Mouse (Mus musculus) forebrain, embryonic 15.5 days (tissue): ENCODE results near the gene Dcst1. TPM values are rescaled to one million over a fixed set of nuclear protein-coding genes. Genes with fewer than 3 reads are reported as not detected.
A peak's percentile ranks its signal among the peaks of the same experiment; 100 is the strongest.

ENCODE experiments used
- ATAC-seq: fragments of 200-750 bp; cut with Nextera tagmentation; replicated peaks from 2 replicates; pipeline ENCODE4 v1.8.0; 2017; ENCODE audit warnings: mild to moderate bottlenecking, moderate TSS enrichment, moderate library complexity
- H3K27ac ChIP-seq: fragments of 300-500 bp; sonication (generic); replicated peaks from 2 replicates; pipeline ENCODE4 v1.5.1; 2015; ENCODE audit warnings: mild to moderate bottlenecking, inconsistent platforms
- H3K27me3 ChIP-seq: fragments of 300-500 bp; sonication (generic); 2 replicates; pipeline ENCODE4 v1.6.1; 2015; ENCODE audit warnings: inconsistent platforms
- H3K36me3 ChIP-seq: fragments of 300-500 bp; sonication (generic); 2 replicates; pipeline ENCODE4 v1.6.1; 2015; ENCODE audit warnings: mild to moderate bottlenecking, inconsistent platforms
- H3K4me1 ChIP-seq: fragments of 300-500 bp; sonication (generic); 2 replicates; pipeline ENCODE4 v1.6.1; 2015; ENCODE audit warnings: inconsistent platforms
- H3K4me2 ChIP-seq: fragments of 300-500 bp; sonication (generic); replicated peaks from 2 replicates; pipeline ENCODE4 v1.6.1; 2015; ENCODE audit warnings: mild to moderate bottlenecking, inconsistent platforms
- H3K4me3 ChIP-seq: fragments of 300-500 bp; sonication (generic); 2 replicates; pipeline ENCODE4 v1.5.1; 2015; ENCODE audit warnings: mild to moderate bottlenecking, inconsistent platforms
- H3K9ac ChIP-seq: fragments of 300-500 bp; sonication (generic); replicated peaks from 2 replicates; pipeline ENCODE4 v1.6.1; 2015; ENCODE audit warnings: mild to moderate bottlenecking, inconsistent platforms
- H3K9me3 ChIP-seq: fragments of 300-500 bp; sonication (generic); 2 replicates; pipeline ENCODE4 v1.6.1; 2016; ENCODE audit warnings: inconsistent platforms
- WGBS: fragments of 180-500 bp; shearing (Covaris S2); methylation state at CpG from one replicate; pipeline ENCODE4 v1.1.7; 2015; ENCODE audit warnings: mixed read lengths; 5-methylcytosine and 5-hydroxymethylcytosine counted together
- polyA plus RNA-seq: library from polyadenylated mRNA; unstranded; fragments of >200 nt; fragmentation: Nextera tagmentation; extraction: Ambion mirVana; gene quantifications from 2 replicates; pipeline ENCODE4 v1.2.1, GENCODE M21; 2015

Dcst1 gene
- polyA plus RNA-seq, 1 experiment from 2014 or later, result 0.51 TPM

DNA sequence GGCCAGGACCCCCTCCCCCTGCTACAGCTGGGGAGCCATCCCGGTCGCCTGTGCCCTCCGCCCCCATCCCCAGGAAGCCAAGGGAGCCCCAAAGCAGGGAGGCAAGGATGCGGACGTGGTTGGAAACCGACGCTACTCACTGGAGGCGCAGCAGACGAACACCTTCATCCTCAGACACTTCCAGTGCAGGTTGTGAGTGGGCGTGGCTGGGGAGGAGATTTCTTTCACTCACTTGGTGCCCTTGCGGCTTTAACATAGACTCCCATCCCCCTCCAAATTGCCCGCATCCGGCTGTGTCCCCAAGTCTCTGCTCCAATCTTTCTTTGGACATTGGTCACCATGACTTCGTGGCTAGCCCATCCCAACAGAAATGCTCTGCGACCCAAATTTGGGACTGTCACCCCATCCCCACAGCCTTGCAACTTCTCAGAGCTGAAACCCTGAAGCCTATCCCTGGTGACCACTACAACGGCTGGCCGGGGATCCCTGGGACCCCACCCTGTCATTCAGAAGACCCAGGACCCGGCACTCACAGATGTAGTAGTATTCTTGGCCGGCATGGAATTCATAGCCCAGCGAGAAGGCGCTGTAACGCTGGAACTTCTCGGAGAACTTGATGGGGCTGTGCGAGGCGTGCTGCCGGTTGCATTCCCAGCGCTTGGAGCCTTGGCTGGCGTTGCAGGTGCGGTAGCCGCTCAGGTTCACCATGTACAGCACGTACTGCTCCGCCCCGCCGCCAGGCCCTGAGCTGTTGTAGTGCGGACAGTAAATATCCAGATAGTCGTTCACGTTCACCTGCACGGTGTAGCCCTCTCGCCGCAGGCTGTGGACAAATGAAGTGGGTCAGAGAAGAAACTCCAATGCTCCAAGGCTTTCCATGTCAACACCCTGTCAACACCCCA is 48.9 kb downstream of the Dcst1 start:
- Histone ChIP-seq H3K9me3 (no peaks in the 10 kb centered on the region), H3K27ac (no peak overlapping the region), H3K4me1 (peaks cover 59% of the 10 kb centered on the region), H3K9ac (0 out of 2 replicates have a peak overlapping the region, but pooled peaks have one; percentile 7), H3K4me2 (peak overlapping the region; percentile 46), H3K36me3 (0 out of 2 replicates have a peak, but pooled peaks cover 4% of the 10 kb centered on the region), H3K27me3 (peaks cover 32% of the 10 kb centered on the region), H3K4me3 (peak overlapping the region; percentile 26)
- peak; percentile 3; the same call in 1 of the 2 replicates for ATAC-seq
- WGBS, result 4% methylated on average over 39 of the region's 40 CpGs

DNA sequence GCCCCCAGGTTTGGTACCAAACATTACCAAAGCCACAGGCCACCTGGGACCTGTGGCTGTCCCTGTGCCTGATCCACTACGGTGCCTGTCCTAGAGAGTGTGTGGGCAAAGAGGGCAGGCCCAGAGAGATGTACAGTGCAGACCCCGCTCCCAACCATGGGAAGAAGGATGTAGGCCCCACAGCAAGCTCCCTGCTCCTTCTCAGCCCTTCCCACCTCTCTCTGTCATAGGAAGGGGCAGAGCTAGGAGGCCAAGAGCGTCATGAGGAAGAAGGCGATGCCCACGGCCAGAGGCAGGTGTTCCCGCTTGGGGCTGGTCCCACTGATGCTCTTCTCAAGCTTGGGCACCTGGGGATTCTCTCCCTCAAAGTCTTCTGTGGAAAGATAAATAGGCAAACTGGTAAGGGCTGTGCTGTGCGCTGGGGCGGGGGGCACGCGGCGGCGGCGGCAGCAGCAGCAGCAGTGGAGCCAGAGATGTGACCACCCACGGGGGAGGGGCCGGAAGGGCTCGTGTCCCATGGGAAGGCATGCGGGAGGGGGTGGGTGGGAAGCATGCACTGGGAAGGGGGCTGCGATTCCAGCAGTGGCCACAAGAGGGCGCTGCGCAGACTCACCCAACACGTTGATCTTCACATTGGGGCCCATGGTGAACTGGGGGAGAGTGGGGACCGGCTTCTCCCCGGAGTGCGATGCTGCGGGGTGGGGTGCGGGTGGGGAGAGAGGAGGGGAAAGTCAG is 49.7 kb downstream of the Dcst1 start:
- Histone ChIP-seq H3K36me3 (0 out of 2 replicates have a peak, but pooled peaks cover 4% of the 10 kb centered on the region), H3K4me3 (peak overlapping the region; percentile 26), H3K9ac (peak overlapping the region; percentile 17; the same call in 1 of the 2 replicates), H3K4me1 (peaks cover 51% of the 10 kb centered on the region), H3K27me3 (peaks cover 24% of the 10 kb centered on the region), H3K4me2 (peak overlapping the region; percentile 46), H3K9me3 (no peaks in the 10 kb centered on the region), H3K27ac (no peak overlapping the region)
- WGBS, result 5% methylated on average over 25 of the region's 26 CpGs
- ATAC-seq, result 0 out of 2 replicates have a peak, but pooled peaks have one; percentile 4

DNA sequence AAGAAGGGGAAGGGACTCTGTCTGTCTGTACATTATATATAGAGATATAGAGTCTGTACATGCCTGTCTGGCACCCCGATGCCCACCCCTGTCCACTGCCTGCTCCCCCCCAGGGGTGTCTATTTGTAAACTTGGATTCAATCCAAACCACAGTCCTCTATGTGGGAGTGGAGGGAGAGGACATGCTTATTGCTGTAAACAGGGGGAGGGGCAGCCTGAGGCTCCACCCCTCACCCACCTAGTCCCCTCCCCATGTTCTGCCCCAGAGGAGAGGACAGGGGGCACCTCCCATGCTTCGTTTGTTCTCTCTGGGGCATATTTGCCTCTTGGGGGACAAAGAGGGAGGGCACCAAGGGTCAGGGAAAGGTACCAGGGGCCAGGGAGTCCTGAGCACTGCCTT is 50.3 kb downstream of the Dcst1 start:
- Histone ChIP-seq H3K4me3 (no peak overlapping the region), H3K27ac (no peak overlapping the region), H3K27me3 (peaks cover 24% of the 10 kb centered on the region), H3K4me1 (peaks cover 45% of the 10 kb centered on the region), H3K9ac (peak overlapping the region; percentile 17; the same call in 1 of the 2 replicates), H3K36me3 (0 out of 2 replicates have a peak, but pooled peaks cover 4% of the 10 kb centered on the region), H3K9me3 (no peaks in the 10 kb centered on the region), H3K4me2 (0 out of 2 replicates have a peak overlapping the region, but pooled peaks have one; percentile 46)
- no peak for ATAC-seq
- WGBS, result 29% methylated on average over 2 of the region's 2 CpGs

DNA sequence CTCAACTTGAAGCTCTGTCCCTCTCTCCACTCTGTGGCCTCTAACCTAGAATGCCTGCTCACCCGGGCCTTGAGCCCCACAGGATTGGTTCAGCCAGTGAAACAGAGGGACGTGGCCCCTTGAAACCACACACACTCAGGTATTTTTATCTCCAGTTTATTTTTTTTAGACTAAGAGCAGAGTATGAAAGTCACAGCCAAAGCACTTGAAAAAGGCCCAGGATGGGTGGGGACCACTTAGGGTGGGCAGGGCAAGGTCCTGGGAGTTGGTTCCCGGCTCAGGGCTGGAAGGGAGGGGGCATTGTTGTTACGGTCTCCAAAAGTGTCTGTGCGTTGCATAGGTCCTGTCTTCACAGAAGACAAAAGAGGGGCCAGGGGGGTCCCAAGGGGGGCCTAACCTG is 50.7 kb downstream of the Dcst1 start:
- no peak overlapping the region for H3K4me2 ChIP-seq
- H3K36me3 ChIP-seq, result 0 out of 2 replicates have a peak, but pooled peaks cover 4% of the 10 kb centered on the region
- H3K9me3 ChIP-seq, result no peaks in the 10 kb centered on the region
- H3K4me1 ChIP-seq, result peaks cover 41% of the 10 kb centered on the region
- H3K4me3 ChIP-seq, result no peak overlapping the region
- ATAC-seq, result no peak
- no peak overlapping the region for H3K27ac ChIP-seq
- WGBS, result 74% methylated on average over 5 of the region's 5 CpGs
- peaks cover 20% of the 10 kb centered on the region for H3K27me3 ChIP-seq
- H3K9ac ChIP-seq, result no peak overlapping the region

DNA sequence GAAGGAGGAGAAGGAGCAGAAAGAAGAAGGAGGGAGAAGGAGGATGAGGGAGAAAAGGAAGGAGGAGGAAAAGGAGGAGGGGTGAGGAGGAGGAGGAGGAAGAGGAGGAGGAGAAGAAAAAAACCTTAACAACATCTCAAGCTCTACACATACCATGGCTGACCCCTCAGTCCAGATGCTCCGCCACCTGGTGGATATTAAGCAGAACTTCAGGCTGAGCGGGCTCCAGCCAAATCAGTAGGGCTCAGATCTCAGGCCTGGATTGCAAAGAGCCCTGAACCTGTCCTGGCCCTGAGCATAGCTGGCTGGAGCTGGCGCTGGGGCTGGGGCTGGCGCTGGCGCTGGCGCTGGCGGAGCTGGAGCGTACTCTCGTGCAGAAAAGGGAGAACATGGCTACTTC is 57.0 kb downstream of the Dcst1 start:
- H3K27ac ChIP-seq, result no peak overlapping the region
- H3K4me1 ChIP-seq, result no peaks in the 10 kb centered on the region
- WGBS, result 0% methylated on average over 9 of the region's 9 CpGs
- H3K9me3 ChIP-seq, result no peaks in the 10 kb centered on the region
- H3K27me3 ChIP-seq, result no peaks in the 10 kb centered on the region
- ATAC-seq, result peak; percentile 78
- H3K4me3 ChIP-seq, result no peak overlapping the region
- no peak overlapping the region for H3K9ac ChIP-seq
- H3K36me3 ChIP-seq, result no peaks in the 10 kb centered on the region
- H3K4me2 ChIP-seq, result no peak overlapping the region

DNA sequence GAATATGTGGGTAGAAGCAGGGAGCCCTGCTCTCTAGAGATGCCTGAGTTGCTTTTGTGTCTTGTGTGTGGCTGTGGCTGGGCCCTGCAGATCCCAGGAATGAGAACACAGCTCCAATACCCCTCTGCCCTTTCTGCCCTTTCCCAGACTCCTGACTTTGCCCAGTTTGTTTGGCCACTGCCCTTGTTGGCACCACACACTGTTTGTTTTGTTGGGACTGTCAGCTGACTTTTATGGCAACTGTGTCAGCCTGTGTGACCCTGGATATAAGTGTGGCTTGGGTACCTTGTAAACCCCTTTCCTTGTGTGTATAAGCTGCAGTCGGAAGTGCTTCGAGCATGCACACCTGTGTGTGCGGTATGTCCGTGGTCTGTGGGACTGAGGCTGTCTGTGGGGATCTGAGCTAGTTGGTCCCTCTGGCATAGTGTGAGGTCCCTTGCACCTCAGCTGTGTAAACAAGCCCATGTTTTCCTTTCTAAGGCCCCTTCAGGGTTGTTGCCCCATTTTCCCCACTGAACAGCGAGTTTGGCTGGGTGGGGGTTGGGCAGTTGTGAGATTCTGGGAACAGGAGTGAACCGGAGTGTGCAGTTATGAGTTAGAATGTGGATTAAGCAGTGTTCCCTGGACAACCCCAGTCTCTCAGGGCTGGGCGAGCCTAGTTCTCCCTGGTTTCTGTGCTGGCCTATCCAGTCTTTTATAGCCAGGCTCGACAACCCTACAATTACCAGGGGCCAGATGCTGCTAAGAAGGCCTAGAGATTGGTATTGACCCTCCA is 59.3 kb downstream of the Dcst1 start:
- 82% methylated on average over 8 of the region's 8 CpGs for WGBS
- Histone ChIP-seq H3K36me3 (no peaks in the 10 kb centered on the region), H3K4me3 (no peak overlapping the region), H3K9me3 (no peaks in the 10 kb centered on the region), H3K4me2 (no peak overlapping the region), H3K27me3 (no peaks in the 10 kb centered on the region), H3K9ac (no peak overlapping the region), H3K27ac (no peak overlapping the region), H3K4me1 (no peaks in the 10 kb centered on the region)
- no peak for ATAC-seq

DNA sequence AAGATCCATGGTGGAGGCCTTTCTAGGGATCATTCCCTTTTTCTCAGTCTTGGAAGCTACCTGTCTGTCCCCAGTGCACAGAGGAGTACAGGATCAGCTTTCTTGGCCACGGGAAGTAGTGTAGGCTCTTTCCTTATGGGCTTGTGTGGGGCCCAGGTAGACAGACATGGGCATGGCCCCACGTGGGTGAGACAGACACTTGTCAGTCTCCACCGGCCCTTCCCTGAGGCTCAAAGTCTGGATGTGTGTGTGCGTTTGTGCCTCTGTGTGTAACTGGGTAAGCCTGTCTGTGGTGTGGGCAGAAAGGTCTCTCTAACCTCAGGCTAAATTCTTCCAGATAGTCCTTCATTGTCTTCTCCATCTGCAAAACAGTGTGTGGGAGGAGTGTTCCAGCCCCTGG is 59.9 kb downstream of the Dcst1 start:
- no peaks in the 10 kb centered on the region for H3K4me1 ChIP-seq
- no peaks in the 10 kb centered on the region for H3K36me3 ChIP-seq
- ATAC-seq, result no peak
- H3K4me2 ChIP-seq, result no peak overlapping the region
- 0 out of 2 replicates have a peak, but pooled peaks cover 4% of the 10 kb centered on the region for H3K27me3 ChIP-seq
- H3K4me3 ChIP-seq, result no peak overlapping the region
- no peak overlapping the region for H3K9ac ChIP-seq
- 76% methylated on average over 4 of the region's 4 CpGs for WGBS
- H3K27ac ChIP-seq, result no peak overlapping the region
- H3K9me3 ChIP-seq, result no peaks in the 10 kb centered on the region

DNA sequence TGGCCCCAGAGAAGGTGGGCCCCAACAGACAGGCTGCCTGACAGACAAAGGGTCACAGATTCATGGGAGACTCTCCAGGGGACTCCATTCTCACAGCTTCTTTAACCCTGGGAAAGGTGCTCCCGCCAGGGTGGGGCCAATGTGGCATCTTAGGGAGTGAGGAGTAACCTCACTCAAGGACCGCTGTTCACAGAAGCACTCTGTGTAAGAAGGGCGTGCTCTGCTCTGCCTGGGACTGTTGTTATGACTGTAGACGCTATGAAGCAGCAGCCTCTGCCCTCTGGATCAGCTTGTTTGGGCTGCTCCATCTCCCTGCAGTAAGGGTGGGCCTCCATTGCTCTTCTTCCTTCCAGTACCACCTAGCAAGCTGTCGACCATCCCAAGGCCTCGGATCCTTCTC is 60.6 kb downstream of the Dcst1 start:
- 63% methylated on average over 6 of the region's 6 CpGs for WGBS
- 0 out of 2 replicates have a peak, but pooled peaks cover 4% of the 10 kb centered on the region for H3K27me3 ChIP-seq
- no peaks in the 10 kb centered on the region for H3K36me3 ChIP-seq
- peaks cover 3% of the 10 kb centered on the region for H3K4me1 ChIP-seq
- no peak overlapping the region for H3K9ac ChIP-seq
- H3K9me3 ChIP-seq, result no peaks in the 10 kb centered on the region
- no peak overlapping the region for H3K27ac ChIP-seq
- H3K4me3 ChIP-seq, result no peak overlapping the region
- ATAC-seq, result no peak
- H3K4me2 ChIP-seq, result no peak overlapping the region

DNA sequence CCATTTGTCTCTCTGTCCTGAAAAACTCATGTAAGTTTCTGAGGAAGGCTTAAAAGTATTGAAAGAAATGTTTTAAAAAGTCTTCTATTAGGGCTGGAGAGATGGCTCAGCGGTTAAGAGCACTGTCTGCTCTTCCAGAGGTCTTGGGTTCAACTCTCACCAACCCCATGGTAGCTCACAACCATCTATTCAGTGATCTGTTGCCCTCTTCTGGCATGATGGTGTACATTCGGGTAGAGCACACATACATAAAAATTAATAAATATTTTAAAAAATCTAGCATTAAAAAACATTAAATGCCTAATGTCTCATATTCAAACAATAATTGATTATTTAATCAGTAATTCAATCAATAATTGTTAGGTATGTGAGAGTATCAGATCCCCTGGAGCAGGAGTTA is 64.5 kb downstream of the Dcst1 start:
- Histone ChIP-seq H3K36me3 (no peaks in the 10 kb centered on the region), H3K9ac (no peak overlapping the region), H3K4me3 (no peak overlapping the region), H3K9me3 (no peaks in the 10 kb centered on the region), H3K4me1 (peaks cover 7% of the 10 kb centered on the region), H3K27me3 (0 out of 2 replicates have a peak, but pooled peaks cover 4% of the 10 kb centered on the region), H3K27ac (no peak overlapping the region), H3K4me2 (no peak overlapping the region)
- WGBS, result 71% methylated on average over 2 of the region's 2 CpGs
- ATAC-seq, result no peak
